Mouse (Mus musculus) granulocyte monocyte progenitor cell, adult 5-6 weeks (primary cell): ENCODE results near the gene Klhdc7b. TPM values are rescaled to one million over a fixed set of nuclear protein-coding genes. Genes with fewer than 3 reads are reported as not detected.
A peak's percentile ranks its signal among the peaks of the same experiment; 100 is the strongest.

ENCODE experiments used
- ATAC-seq: replicated peaks from 2 replicates; pipeline ENCODE4 v1.8.0; 2016; ENCODE audit warnings: mild to moderate bottlenecking, moderate TSS enrichment, inconsistent platforms; ENCODE audit not compliant: poor library complexity, severe bottlenecking
- total RNA-seq, 2 experiments: library from RNA; stranded (forward) in 1 of 2; stranded (reverse) in 1 of 2; fragments of 200-712, 200-1000 nt in 1 of 2; fragments of >200 nt in 1 of 2; fragmentation: Nextera tagmentation in 1 of 2; gene quantifications; 2 replicates each; pipeline ENCODE4 v1.2.3; 2014 to 2017

Klhdc7b gene
- total RNA-seq, 2 experiments from 2014 or later: not detected

DNA sequence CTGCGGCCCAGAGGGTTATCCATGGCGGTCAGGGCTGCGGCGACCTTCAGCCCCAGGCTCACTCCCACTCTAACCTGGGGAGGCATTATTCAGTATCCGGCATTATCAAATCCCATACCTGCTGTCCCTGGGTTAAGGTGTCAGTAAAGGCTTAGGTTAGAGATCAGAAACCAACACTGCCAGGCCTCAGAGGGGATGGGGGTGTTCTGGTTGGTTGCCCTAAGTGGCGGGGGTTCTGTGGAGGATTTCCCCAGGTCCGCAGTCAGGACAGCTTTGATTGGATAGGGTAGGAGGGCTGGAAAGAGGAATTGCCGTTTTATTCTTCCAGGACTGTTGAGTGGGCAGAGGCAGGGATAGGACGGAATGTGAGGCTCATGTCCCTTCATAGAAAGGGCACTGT lies 10.4 kb upstream of the Klhdc7b start:
- no peak for ATAC-seq

- ATAC-seq: no peak
These were observed 9.7 kb upstream of the Klhdc7b start for GRCm38 (mm10) chr15:89374801-89375534.

GRCm38 (mm10) chr15:89376040-89376439 lies 8.7 kb upstream of the Klhdc7b start:
- ATAC-seq: no peak

DNA sequence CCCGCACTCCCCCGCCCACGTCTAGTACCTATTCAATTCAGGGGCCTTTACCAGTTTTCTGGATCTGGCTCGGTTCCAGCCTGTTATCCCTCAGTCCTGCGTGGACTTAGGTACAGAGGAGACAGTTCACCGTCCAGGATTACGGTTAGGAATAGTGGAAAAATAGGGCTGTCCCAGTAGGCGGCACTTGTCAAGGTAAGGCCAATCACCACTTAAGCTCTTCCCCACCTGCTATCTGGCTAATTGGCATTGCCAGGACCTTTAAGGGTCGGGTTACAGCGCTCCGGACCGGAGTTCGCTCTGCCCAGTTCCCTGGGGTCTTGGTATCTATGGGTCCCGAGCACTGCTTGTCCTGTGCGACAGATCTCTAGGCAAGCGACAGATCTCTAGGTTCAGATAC lies 7.8 kb upstream of the Klhdc7b start, which contains the start of gene Tymp:
Tymp (minus strand) TSS at position 83 of the 400 bp plus-strand sequence.
- ATAC-seq: no peak

- no peak for ATAC-seq
These were observed 7.4 kb upstream of the Klhdc7b start for GRCm38 (mm10) chr15:89377362-89377761.

GRCm38 (mm10) chr15:89377938-89378828 lies 6.5 kb upstream of the Klhdc7b start:
- no peak for ATAC-seq

GRCm38 (mm10) chr15:89378831-89379401 lies 5.8 kb upstream of the Klhdc7b start, which contains the start of gene Odf3b:
Gene Odf3b (minus strand): TSS chr15:89379282.
- ATAC-seq: peak; percentile 26

- peak; percentile 20; the same call in 1 of the 2 replicates for ATAC-seq
These were observed 5.3 kb upstream of the Klhdc7b start for GRCm38 (mm10) chr15:89379429-89379828.

- ATAC-seq: no peak; the same call in 1 of the 2 replicates
These were observed 2.4 kb downstream of the Klhdc7b start for GRCm38 (mm10) chr15:89387127-89387526.

DNA sequence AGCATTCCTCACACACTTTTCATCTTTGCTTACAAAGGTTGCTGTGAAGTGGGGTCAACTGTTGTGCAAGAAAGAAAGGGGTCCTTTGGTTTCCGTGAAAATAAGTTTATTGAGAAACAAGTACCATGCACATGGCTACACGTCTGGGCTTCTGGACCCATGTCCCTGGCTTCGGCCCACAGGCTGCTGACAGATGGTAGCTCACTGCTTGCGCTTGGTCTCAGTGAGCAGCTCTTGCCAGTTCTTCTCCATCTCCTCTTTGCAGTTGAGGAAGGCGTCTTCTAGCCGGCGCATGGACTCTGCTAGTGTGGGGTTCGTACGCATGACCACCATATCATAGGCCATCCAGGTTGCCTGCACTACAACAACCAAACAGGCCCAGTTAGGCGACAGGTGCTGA lies 5.4 kb downstream of the Klhdc7b start:
- no peak for ATAC-seq

- no peak for ATAC-seq
These were observed 12.2 kb downstream of the Klhdc7b start for GRCm38 (mm10) chr15:89396883-89397282.

DNA sequence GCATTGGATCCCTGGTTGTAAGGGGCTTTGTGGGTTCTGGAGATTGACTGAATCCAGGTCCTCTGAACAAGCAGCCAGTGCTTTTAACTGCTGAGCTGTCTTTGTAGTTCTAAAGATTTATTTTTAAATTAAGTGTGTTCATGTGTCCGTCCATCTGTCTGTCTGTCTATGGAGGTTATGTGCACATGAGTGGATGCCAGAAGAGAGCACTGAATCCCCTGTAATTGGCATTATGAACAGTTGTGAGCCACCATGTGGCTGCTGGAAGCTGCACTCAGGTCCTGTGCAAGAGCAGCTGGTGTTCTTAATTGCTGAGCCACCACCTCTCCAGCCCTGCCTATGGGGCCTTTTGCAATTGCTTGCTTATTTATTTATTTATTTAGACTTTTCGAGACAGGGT lies 13.4 kb downstream of the Klhdc7b start:
- ATAC-seq: no peak

DNA sequence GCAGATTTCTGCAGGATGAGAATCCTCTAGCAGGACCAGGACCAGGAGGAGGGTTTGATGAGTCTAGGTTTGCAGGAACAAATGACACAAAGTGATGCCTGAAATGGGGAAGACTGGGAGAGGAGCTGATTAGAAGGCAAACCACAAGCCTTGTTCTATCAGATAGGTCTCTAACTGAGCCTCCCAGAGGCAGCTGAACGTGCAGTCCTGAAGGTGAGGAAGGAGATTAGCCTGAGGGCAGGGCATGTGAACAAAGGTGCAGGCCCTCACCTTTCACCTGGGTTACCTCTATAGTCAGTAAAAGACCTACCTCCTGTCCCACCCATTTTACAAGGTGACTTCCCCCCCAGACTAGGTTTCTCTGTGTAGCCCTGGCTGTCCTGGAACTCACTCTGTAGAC lies 15.0 kb downstream of the Klhdc7b start:
- no peak for ATAC-seq

GRCm38 (mm10) chr15:89402471-89402870 lies 17.8 kb downstream of the Klhdc7b start:
- no peak for ATAC-seq

DNA sequence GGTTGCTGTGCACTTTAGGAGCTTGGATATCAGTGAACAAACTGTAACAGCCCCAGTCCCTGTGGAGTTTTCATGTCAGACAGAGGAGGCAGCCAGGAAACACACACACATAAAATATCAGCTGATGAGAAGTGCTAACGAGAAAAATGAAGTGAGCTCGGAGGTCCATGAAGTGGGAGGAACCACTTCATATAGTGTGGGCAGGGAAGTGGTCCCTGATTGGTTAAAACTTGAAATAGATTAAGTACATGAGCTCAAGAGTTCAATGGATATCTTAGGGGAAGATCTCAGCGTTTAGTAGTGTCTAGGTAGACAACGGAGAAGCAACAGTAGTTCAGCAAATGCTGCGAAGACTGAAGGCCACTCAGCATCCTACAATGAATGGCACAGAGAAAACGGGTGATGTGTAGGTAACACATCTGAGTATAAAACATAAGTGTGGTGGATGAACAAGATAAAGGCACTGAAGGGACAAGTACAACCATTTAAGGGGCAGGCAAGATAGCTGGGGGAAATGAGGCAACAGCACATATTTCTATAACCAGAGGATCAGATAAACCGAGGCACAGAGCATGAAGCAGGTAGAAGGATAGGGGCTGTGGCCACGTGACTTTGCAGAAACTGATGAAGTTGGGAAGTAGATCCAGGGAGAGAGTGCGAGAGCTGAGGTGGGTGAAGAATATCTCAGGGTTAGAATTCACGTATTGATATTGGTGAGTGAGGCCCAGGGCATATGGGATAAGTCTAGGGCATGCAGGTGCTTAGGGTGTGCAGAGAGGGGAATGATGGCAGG lies 20.3 kb downstream of the Klhdc7b start:
- no peak for ATAC-seq

GRCm38 (mm10) chr15:89406691-89407090 lies 22.0 kb downstream of the Klhdc7b start:
- no peak for ATAC-seq

- ATAC-seq: no peak
These were observed 25.4 kb downstream of the Klhdc7b start, which contains the start of gene Syce3 for GRCm38 (mm10) chr15:89410118-89410517. Gene Syce3 (minus strand): TSS chr15:89410503.

DNA sequence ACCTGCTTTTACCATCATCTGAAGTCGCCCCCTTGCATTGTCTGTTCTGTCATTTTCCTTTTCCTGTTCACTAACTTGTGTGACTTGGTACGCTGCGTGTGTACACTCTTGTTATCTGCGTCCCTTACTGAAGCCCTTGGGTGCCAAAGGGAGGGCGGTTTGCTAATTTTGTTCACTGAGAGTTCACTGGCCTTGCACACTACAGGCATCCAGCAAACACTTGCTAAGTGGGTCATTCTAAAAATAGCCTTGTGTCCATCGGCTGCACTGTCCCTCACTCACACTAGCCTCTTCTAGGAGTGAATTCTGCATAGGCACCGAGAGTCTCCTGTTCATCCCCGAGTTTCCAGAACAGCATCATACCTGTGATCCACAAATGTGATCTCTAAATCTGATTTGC lies 30.6 kb downstream of the Klhdc7b start:
- no peak for ATAC-seq

GRCm38 (mm10) chr15:89421938-89422337 lies 37.2 kb downstream of the Klhdc7b start:
- ATAC-seq: no peak

- no peak for ATAC-seq
These were observed 39.9 kb downstream of the Klhdc7b start for GRCm38 (mm10) chr15:89424621-89425020.
